Mouse (Mus musculus) macrophage (primary cell): ENCODE results near the gene Sdc1. TPM values are rescaled to one million over a fixed set of nuclear protein-coding genes. Genes with fewer than 3 reads are reported as not detected.

Source experiments
- H3K27ac ChIP-seq: fragments of 350-480 bp; formaldehyde crosslinking; 2 replicates; pipeline ENCODE4 v1.9.0; 2021
- H3K36me3 ChIP-seq: fragments of 350-480 bp; formaldehyde crosslinking; 2 replicates; pipeline ENCODE4 v1.9.0; 2021; ENCODE audit errors: inconsistent target
- H3K4me3 ChIP-seq: fragments of 350-480 bp; formaldehyde crosslinking; 2 replicates; pipeline ENCODE4 v1.9.0; 2021; ENCODE audit errors: inconsistent target
- H3K79me2 ChIP-seq: fragments of 350-480 bp; formaldehyde crosslinking; 2 replicates; pipeline ENCODE4 v1.9.0; 2021; ENCODE audit errors: inconsistent target
- WGBS: methylation state at CpG from one replicate; pipeline ENCODE4 v1.1.7; 2026; ENCODE audit warnings: inconsistent platforms; ENCODE audit not compliant: missing documents; 5-methylcytosine and 5-hydroxymethylcytosine counted together
- polyA plus RNA-seq: library from polyadenylated mRNA; stranded (reverse); fragments of 250-400 nt; gene quantifications from 3 replicates; pipeline ENCODE4 v1.2.4, GENCODE M21; 2018; ENCODE audit warnings: inconsistent platforms
- total RNA-seq, 78 experiments: library from RNA; depleted of rRNA; stranded (reverse); fragments of 250-400 nt; gene quantifications; 1 replicate in 9 of 78; 2 replicates in 24 of 78; 3 replicates in 43 of 78; 4 replicates in 2 of 78; pipeline ENCODE4 v1.2.4; 2018; ENCODE audit warnings: inconsistent platforms in 56 of 78

Gene Sdc1
- 10 to 100 TPM in 1 of 26 experiments, 1 to 10 TPM in 13, under 1 TPM in 8, not detected in 4; 0.38 to 13.9 (median 1.2) TPM for total RNA-seq (2018; cell fraction: chromatin; rRNA removed)
- 1 to 10 TPM; 1.0 to 5.9 (median 2.5) TPM for total RNA-seq (2018; cell fraction: cytosol; rRNA removed)
- 1 to 10 TPM in 24 of 26 experiments, under 1 TPM in 2; 0.91 to 4.9 (median 2.4) TPM for total RNA-seq (2018; cell fraction: nucleus; rRNA removed)
- 2.3 to 3.2 TPM (median 3.0 TPM) in 3 replicates for polyA plus RNA-seq

DNA sequence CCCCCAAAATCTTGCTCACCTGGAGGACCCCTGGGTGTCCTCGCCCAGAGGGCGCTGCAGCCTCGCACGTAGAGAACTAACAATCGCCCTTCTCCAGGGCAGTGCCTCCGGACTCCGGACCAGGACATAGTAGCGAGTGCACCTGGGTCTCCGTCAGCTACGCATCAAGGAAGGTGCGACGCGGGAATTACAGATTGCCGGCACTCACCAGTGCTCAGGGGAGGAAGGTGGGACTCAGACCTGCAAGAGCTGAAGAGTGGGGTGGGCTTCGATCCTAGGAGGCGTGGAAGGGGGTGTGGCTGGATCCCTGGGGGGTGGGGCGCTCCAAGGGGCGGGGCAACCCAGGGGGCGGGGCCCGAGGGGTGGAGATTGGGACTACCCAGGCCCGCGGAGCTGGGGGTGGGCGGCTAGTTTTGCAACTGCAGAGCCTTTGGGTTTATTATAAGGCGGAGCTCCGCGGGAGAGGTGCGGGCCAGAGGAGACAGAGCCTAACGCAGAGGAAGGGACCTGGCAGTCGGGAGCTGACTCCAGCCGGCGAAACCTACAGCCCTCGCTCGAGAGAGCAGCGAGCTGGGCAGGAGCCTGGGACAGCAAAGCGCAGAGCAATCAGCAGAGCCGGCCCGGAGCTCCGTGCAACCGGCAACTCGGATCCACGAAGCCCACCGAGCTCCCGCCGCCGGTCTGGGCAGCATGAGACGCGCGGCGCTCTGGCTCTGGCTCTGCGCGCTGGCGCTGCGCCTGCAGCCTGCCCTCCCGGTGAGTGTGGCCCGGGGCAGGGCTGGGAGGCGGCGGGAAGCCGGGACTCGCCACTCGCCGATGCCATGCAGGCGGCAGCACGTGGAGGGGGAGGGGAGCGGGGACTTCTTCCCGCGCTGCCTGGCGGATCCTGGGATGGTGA, at the start of gene Sdc1:
Sdc1 (plus strand) TSS at position 378 of the 898 bp plus-strand sequence.
- Histone ChIP-seq H3K79me2 (no peaks in the 10 kb centered on the region), H3K27ac (no peak within 1 kb of the TSS), H3K4me3 (peak within 1 kb of the TSS; percentile 23), H3K36me3 (no peaks in the 10 kb centered on the region)
- WGBS = 2% methylated on average over 65 of the region's 67 CpGs

DNA sequence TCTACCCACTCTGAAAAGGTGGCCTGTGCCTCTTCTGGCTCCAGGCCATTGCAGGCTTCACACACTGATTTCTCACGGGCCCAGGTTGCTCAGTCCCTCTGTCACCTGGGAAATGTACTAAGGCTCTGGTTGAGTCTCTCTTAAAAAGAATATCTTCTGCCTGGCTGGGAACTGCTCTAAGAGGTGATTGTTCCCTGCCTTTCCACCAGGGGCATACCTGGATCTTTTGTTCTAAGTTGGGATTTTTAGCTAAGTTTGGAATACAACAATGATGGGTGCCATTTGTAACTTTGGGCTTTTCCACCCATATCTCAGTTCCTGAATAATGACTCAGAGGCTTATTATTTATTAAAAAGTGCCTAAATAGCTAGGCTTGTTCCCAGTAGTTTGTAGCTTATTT, 44.2 kb upstream of the Sdc1 start:
- Histone ChIP-seq H3K4me3 (no peak overlapping the region), H3K27ac (no peak overlapping the region), H3K79me2 (no peaks in the 10 kb centered on the region), H3K36me3 (peaks cover 63% of the 10 kb centered on the region)
- no CpG with 5 or more reads among the region's 1 CpGs for WGBS

DNA sequence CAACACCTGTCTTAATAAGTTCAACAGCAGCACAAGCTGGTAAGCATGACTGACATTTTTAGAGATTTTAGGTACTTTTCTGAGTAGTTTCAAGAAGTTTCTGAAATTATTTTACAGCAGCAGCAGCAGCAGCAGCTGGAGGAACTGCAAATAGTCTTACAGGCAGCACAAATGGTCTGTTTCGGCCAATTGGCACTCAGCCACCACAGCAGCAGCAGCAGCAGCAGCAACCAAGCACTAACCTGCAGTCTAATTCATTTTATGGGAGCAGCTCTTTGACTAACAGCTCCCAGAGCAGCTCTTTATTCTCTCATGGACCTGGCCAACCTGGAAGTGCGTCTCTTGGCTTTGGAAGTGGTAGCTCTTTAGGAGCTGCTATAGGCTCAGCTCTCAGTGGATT, 42.4 kb upstream of the Sdc1 start:
- WGBS = 85% methylated on average over 2 of the region's 2 CpGs

DNA sequence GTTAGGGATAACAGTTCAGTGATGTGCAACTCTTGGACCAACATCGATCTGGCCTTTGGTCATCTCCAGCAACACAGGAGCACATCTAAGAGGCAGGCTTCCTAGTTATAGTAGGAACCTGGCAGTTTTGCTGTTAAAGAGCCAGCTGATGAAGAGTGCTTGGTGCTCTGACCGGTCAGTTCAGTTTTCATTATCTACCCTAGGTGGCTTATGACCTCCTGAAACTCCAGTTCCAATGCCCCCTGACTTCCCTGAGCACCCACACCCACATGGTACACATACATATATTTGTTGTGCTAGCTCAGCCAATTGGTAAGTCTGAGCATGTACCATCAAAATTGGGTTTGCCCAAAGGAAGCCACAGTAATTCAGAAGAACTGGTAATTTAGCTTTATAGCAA, 17.5 kb upstream of the Sdc1 start:
- Histone ChIP-seq H3K4me3 (no peak overlapping the region), H3K79me2 (no peaks in the 10 kb centered on the region), H3K36me3 (peaks cover 42% of the 10 kb centered on the region), H3K27ac (no peak overlapping the region)
- 94% methylated on average over 2 of the region's 2 CpGs for WGBS

More for the DNA sequence above, 42.4 kb upstream of the Sdc1 start:
- no peaks in the 10 kb centered on the region for H3K79me2 ChIP-seq
- no peak overlapping the region for H3K4me3 ChIP-seq
- H3K36me3 ChIP-seq = peaks cover 64% of the 10 kb centered on the region
- H3K27ac ChIP-seq = no peak overlapping the region

DNA sequence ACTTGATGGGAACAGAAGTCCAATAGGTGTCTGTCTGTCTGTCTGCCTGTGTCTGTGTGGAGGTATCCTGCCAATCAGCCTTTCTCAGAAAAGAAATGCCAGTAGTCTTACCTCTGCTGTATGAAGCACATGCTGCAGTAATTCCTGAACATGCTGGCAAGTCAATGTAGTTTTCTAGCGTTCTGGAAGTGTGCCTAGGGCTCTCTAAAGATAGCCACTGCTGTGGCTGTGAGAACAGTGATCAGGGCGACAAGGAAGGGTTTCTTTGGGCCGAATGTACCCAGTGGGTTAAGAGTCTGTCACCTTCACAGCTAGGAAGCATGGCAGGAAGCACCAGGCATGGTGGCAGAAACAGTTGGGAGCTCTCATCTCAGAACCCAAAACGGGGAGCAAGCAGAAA, 17.0 kb upstream of the Sdc1 start:
- WGBS = 85% methylated on average over 4 of the region's 4 CpGs
- Histone ChIP-seq H3K36me3 (peaks cover 37% of the 10 kb centered on the region), H3K79me2 (no peaks in the 10 kb centered on the region), H3K4me3 (no peak overlapping the region), H3K27ac (no peak overlapping the region)

DNA sequence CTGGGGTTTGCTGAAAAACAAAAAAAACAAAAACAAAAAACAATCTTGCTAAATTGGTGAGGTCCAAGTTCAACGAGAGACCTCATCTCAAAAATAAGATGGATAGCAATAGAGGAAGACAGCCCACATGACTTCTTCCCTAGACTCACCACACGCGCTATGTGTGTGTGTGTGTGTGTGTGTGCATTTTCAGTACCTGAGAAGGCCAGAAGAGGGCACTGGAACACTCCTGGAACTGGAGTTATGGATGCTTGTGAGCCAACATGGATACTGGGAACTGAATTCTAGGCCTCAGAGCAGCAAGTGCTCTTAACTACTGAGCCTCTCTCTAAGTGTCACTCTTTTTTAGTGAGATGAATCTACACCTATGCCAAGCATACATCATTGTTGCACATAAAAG, 13.1 kb upstream of the Sdc1 start:
- Histone ChIP-seq H3K36me3 (0 out of 2 replicates have a peak, but pooled peaks cover 3% of the 10 kb centered on the region), H3K27ac (no peak overlapping the region), H3K4me3 (no peak overlapping the region), H3K79me2 (no peaks in the 10 kb centered on the region)
- 100% methylated on average over 3 of the region's 3 CpGs for WGBS

DNA sequence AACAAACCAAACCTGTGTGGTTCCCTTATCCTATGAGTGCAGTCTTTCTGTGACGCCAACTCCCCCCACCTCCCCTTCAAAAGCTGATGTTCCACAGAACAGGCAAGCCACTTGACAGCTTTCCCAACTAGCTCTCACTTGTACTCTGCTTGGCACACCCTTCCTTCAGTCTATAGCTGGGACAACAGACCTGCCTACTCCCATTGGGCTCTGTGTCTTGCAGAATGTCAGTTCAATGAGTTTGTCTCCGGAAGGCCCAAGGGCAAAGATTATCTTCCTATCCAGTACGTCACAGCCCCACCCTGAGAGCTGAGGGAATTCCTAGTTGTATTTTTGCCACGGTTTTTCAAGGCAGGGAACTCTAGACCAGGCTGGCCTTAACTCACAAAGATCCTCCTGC, 12.0 kb upstream of the Sdc1 start:
- Histone ChIP-seq H3K4me3 (no peak overlapping the region), H3K36me3 (no peaks in the 10 kb centered on the region), H3K79me2 (no peaks in the 10 kb centered on the region), H3K27ac (no peak overlapping the region)
- WGBS = 90% methylated on average over 4 of the region's 4 CpGs

DNA sequence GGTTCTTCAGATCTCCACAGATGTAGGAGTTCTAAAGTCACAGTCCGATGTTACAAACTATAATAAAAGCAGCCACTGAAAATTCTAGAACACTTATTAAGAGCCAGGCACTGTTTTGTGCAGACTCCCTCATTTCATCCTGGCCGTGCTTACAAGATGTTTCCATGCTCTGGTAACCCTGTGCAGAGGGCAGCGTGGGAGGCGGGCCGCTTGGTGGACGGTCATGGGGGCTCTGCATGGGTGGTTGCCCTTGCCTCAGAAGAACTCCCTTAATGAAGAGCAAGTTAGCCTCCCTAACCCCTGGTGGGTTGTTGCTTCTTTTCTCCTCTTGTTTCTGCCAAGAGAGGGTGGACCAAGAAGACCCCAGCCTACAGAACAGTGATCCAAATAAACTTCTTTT, 11.3 kb upstream of the Sdc1 start:
- no peak overlapping the region for H3K4me3 ChIP-seq
- no peaks in the 10 kb centered on the region for H3K36me3 ChIP-seq
- H3K79me2 ChIP-seq = no peaks in the 10 kb centered on the region
- H3K27ac ChIP-seq = no peak overlapping the region
- WGBS = 92% methylated on average over 6 of the region's 6 CpGs

DNA sequence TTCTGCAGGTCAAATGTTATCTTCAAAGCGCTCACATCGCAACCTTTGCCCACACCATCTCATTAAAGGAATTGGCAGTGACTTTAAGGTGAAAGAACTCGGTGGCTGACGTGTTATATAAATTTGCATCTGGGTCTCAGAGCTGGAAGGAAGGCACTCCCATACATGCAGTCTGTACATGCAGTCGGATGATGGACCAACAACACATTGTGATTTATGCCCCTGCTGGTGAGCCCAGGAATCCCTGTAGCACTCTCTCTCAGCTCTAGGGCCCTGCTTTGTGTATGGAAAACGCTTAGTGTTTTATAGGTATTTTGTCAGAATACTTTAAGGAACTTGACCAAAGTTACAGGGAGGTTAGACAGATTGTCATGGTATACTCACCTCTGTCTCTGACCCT, 10.6 kb upstream of the Sdc1 start:
- no peak overlapping the region for H3K4me3 ChIP-seq
- no peaks in the 10 kb centered on the region for H3K79me2 ChIP-seq
- no peaks in the 10 kb centered on the region for H3K36me3 ChIP-seq
- 94% methylated on average over 6 of the region's 6 CpGs for WGBS
- no peak overlapping the region for H3K27ac ChIP-seq

DNA sequence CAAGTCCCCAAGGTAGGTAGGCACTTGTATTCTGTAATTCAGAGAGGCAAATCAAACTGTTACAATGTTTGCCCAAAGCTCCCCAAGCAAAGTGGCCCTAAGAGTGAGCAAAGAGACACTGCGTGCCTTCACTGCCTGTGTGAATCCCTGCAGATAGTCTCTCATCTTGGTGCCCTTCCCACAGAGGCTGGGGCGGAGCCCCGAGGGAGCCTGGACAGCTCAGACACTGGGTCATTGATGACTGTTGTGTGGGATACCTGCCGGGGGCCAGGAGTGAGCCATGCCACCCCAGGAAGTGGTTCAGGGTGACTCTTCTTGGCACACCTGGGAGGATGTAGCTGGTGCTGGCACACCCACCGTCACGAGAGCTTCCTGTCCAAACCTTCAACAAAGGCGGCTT, 10.1 kb upstream of the Sdc1 start:
- WGBS = 80% methylated on average over 7 of the region's 7 CpGs
- no peaks in the 10 kb centered on the region for H3K79me2 ChIP-seq
- no peaks in the 10 kb centered on the region for H3K36me3 ChIP-seq
- H3K27ac ChIP-seq = no peak overlapping the region
- H3K4me3 ChIP-seq = no peak overlapping the region

DNA sequence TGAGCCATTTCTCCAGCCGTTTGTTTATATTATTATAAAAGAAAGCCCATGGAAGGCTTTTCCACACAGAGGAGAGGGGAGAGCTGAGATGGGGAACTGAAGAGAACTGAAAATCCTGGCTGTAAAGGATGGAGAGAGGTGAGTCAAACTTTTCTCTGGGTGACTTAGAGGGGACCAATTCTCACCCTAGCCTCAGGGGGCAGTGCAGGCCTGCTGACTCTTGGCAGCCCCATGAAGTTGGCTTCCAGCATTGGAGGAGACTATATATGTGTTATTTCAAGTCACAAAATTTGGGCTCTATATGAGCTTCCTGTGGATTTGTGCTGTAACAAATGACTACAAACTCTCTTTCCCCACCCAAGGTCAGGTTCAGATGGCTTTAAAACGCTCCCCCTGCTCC, 8.5 kb upstream of the Sdc1 start:
- H3K4me3 ChIP-seq = no peak overlapping the region
- H3K27ac ChIP-seq = no peak overlapping the region
- no peaks in the 10 kb centered on the region for H3K79me2 ChIP-seq
- no peaks in the 10 kb centered on the region for H3K36me3 ChIP-seq
- 100% methylated on average over 2 of the region's 2 CpGs for WGBS

DNA sequence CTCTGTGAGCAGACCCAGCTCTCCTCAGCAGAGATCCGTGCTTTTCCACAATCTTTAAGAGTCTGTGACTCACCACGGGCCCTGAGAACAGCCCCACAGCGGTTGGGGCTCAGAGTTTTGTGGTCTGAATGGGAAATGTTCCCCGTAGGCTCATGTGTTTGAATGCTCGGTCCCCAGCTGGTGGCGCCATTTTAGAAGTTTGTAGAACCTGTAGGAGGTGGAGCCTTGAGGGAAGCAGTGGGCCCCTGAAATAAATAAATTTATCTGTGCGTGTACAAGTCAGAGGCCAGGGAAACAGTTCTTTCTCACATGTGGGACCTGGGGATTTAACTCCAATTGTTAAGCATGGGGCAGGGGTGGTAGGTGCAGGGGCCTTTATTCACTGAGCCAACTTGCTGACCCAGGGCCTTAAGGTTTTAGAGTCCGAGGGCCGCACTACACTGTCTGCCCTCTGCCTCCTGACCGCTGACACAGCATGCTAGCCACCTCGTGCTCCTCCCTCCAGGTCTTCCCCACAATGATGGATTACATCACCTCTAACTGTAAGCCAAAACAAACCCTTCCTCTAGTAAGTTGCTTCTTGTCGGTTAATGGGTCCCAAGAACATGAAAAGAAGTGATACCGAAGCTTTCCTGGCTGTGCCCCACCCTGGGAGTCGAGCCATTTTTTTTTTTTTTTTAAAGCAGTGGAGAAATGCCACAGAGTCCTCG, 6.7 kb upstream of the Sdc1 start:
- 83% methylated on average over 15 of the region's 15 CpGs for WGBS
- Histone ChIP-seq H3K36me3 (no peaks in the 10 kb centered on the region), H3K27ac (no peak overlapping the region), H3K79me2 (no peaks in the 10 kb centered on the region), H3K4me3 (no peak overlapping the region)

DNA sequence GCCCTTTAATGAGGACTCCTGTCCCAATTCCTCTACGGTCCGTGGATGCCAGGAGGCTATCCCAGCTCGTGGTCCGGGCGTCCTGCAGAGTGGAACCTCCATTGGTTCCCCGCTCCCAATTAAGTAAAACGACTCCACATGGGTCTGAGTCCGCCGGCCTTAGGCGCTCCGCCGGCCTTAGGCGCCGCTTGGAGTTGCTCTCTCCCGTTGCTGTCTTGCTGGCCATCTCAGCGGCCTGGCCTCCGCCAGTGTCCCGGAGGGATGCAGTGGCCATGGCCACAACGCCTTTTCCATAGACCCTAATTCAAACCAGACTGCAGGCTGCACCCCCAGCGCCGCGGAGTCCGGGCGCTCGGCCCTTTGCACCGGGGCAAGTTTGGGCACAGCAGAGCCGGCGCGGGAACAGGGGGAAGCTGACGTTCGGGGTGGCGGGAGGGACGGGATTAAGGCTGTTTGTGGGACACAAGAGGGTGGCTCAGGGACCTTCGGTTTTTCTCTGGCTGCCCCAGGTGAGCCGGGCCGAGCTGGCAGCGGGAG, 789 bp downstream of the Sdc1 start:
- H3K79me2 ChIP-seq = no peaks in the 10 kb centered on the region
- H3K27ac ChIP-seq = no peak overlapping the region
- no peaks in the 10 kb centered on the region for H3K36me3 ChIP-seq
- WGBS = under 1% methylated on average over 37 of the region's 37 CpGs
- peak overlapping the region; percentile 23 for H3K4me3 ChIP-seq

DNA sequence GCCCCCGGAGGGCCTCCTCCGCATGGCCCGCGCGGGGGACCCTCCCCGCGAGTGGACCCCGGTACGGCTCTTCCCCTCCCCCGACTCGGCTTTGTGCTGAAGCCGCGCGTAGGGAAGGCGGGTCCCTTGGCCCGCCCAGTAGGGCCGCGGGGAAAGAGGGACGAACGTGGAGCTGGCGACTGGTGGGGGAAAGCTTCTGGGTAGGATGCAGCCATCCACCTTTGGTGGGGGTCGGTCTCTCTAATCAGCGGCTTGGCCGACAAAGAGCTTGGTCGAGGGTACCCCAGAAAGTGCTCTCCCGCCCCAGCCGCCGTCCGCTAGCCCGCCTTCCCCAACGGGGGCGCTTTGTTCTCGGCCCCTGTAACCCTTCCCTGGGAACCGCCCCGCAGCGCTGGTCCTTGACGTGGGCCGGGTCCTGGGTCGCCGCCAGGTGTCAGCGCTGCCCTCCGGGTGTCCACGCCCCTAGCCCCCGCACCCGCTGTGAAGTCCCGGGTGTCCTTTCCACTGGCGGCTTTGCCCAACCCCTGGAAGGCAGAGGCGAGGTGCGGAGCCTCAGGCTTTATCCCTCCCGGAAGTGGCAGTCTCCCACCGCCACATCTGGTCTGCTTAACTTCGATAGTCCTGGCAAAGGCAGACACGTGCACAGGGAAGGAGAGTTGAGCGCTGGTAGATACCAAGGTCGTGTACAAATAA, 1.5 kb downstream of the Sdc1 start:
- H3K4me3 ChIP-seq = peak overlapping the region; percentile 23
- no peak overlapping the region for H3K27ac ChIP-seq
- H3K79me2 ChIP-seq = no peaks in the 10 kb centered on the region
- H3K36me3 ChIP-seq = no peaks in the 10 kb centered on the region
- 2% methylated on average over 54 of the region's 55 CpGs for whole genome bisulfite sequencing
